Mouse (Mus musculus): Measurements from ENCODE around the gene Capn8. TPM values are rescaled to one million over a fixed set of nuclear protein-coding genes. Genes with fewer than 3 reads are reported as not detected.

Gene Capn8
- not detected in 2 replicates for polyA plus RNA-seq (2016; fragmentation: Nextera tagmentation; extraction: Ambion mirVana)

DNA sequence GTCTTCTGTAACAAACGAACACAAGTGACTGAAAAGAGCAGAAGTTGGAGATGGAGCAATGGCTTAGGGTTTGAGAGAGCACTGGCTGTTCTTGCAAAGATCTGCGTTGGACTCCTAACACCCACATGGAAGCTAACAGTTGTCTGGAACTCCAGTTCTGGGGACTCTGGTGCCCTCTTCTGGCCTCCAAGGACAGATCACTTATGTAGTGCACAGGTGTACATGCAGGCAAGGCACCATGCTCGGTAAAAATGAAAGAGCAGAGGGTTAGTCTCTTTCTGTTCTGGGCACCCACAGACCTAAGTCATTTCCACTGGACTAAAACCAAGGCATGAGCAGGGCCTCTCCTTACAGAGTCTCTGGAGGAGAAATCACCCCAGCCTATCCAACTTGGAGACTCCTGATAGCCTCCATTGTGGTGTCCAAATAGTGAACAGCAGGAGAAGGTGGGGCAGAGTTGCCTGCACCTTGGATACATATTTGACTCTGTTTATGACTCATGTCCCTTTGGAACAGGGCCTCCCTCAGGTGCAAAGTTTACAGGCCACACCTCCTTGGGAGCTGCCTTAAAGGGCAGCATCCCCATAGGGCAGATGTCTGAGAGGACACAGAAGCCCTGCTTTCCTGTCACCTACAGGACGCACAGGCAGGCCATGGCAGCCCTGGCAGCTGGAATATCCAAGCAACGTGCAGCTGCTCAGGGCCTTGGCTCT, at the start of gene Capn8:
Gene Capn8, plus strand, starts transcription at position 600 of the 713 bp plus-strand sequence.
- WGBS = 83% methylated on average over 5 of the region's 5 CpGs
- H3K9me3 ChIP-seq = peaks cover 3% of the 10 kb centered on the region; the same call in 1 of the 2 replicates
- H3K27me3 ChIP-seq (ENCODE audit: poor library complexity, severe bottlenecking) = peaks cover 80% of the 10 kb centered on the region
- H3K4me1 ChIP-seq = peaks cover 20% of the 10 kb centered on the region
- no peak within 1 kb of the TSS for H3K4me3 ChIP-seq
- DNase-seq (ENCODE audit: extremely low spot score, low spot score) = peak; percentile 23
- no peaks in the 10 kb centered on the region for H3K36me3 ChIP-seq (replicated peaks)
- no peak within 1 kb of the TSS for H3K27ac ChIP-seq

DNA sequence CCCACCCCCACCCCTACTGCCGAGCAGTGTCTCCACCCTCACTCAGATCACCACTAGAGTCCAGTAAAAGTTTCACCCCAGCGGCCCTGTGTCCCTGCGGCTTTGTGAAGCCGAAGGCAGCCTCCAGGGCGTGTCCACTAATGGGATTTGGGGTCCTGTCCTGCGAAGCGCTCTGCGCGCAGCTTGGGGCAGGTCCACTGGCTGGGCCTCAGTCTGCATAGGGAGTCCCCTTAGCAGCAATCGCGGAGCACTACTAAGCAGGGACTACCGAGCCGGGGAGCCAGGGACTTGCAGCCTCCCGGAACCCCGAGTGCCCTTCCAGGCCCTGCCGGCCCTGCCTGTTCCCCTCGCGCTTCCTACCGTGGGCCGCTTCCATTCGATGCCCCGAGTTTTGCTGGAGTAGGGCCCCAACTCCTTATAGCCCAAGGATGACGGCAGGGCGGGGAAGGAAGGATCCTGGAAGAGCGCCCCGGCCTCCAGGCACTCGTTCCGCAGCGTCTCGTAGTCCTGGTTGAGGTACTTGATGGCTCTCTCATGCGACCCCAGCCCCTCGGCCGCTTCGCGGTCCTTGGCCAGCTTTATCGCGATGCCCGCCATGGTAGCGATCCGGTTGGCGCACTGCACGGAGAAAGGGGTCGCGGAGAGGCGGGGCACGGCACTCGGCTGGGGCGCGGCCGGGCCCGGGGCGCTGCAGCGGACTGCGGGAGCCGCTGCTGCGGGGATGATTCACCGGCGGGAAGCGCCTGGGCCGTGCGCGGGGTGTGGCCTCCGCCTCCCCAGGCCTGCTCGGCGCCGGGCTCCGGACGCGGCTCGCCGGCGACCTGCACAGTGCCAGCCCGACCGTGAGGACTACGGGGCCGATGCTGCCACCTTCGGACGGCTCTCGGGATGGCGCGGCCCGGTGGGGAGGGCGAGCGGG, 47.8 kb upstream of the Capn8 start, which contains the start of gene Capn2:
Gene Capn2, minus strand, starts transcription at position 851 of the 919 bp plus-strand sequence.
- under 1% methylated on average over 79 of the region's 84 CpGs for WGBS
- peaks cover 52% of the 10 kb centered on the region for H3K4me1 ChIP-seq
- H3K27me3 ChIP-seq (ENCODE audit: poor library complexity, severe bottlenecking) = peaks cover 56% of the 10 kb centered on the region
- H3K4me3 ChIP-seq = peak within 1 kb of the TSS; percentile 83
- peaks cover 19% of the 10 kb centered on the region for H3K36me3 ChIP-seq (replicated peaks)
- peak within 1 kb of the TSS; percentile 94 for H3K27ac ChIP-seq
- peak; percentile 76 for DNase-seq (ENCODE audit: extremely low spot score, low spot score)
- H3K9me3 ChIP-seq = no peaks in the 10 kb centered on the region

DNA sequence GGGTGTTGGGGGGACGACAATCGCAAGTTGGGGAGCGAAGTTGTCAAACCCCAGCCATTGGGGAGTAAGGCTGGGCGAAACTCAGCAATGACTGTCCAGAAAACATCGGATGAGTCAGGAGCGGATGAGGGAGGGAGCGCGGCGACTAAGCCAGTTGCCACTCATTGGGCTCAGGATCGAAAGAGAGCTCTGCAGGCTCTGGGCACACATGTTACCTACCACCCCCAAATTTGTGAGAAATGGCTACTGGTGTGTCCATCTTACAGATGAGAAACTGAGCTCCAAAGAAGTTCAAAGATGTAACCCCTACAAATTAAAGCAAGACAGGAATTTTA, 47.2 kb upstream of the Capn8 start:
- no peak for DNase-seq (ENCODE audit: extremely low spot score, low spot score)
- peak overlapping the region; percentile 94 for H3K27ac ChIP-seq
- H3K4me3 ChIP-seq = peak overlapping the region; percentile 83
- H3K27me3 ChIP-seq (ENCODE audit: poor library complexity, severe bottlenecking) = peaks cover 58% of the 10 kb centered on the region
- H3K36me3 ChIP-seq (replicated peaks) = peaks cover 13% of the 10 kb centered on the region; the same call in 1 of the 2 replicates
- WGBS = under 1% methylated on average over 10 of the region's 10 CpGs
- H3K4me1 ChIP-seq = peaks cover 52% of the 10 kb centered on the region
- H3K9me3 ChIP-seq = no peaks in the 10 kb centered on the region

DNA sequence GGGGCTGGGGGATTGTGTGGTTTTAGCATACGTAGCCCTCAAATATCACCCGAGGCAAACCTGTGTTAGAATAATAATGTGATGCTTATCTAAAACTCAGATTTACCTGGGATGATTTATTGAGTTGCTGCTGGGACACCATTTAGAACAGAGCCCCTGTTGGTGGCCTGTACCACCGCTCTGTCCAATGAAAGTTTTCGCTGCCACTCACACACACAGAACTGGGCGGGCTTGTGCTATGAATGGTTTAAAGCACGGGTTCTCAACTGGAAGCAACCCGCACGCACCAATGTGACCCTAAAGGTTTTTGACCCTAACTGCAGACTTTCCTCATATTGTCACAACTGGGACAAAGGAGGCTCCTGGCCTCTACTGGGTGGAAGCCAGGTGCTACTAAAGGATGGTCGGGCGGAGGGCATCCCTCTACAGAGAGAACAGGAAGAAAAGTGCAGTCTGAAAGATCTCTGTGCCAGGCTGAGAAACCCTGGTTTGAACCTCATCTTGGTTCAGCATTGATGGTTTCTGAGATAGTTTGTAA, 46.6 kb upstream of the Capn8 start:
- WGBS = 47% methylated on average over 10 of the region's 10 CpGs
- Histone ChIP-seq H3K27ac (no peak overlapping the region), H3K4me1 (peaks cover 52% of the 10 kb centered on the region), H3K4me3 (peak overlapping the region; percentile 83; the same call in 1 of the 2 replicates), H3K36me3 (replicated peaks) (peaks cover 13% of the 10 kb centered on the region; the same call in 1 of the 2 replicates), H3K9me3 (no peaks in the 10 kb centered on the region), H3K27me3 (ENCODE audit: poor library complexity, severe bottlenecking) (peaks cover 58% of the 10 kb centered on the region)
- DNase-seq (ENCODE audit: extremely low spot score, low spot score) = no peak

DNA sequence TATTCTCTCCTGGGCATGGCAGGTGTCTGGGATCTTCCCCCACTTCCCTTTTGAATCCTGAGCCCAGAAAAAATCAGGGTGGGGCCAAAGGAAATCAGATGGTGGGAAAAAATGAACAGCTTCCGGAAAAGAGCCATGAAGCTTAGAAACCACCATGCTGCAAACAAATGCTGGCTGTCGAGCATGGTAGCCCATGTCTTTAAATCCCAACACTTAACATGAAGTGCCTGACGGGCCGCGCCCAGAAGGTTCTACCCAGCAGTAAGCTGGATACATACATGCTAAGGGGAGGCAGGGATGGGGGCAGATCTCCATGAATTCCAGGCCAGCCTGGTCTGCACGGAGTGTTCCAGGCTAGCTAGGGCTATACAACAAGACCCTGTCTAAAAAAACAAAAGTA, 46.0 kb upstream of the Capn8 start:
- WGBS = 88% methylated on average over 6 of the region's 6 CpGs
- Histone ChIP-seq H3K27me3 (ENCODE audit: poor library complexity, severe bottlenecking) (peaks cover 58% of the 10 kb centered on the region), H3K4me3 (no peak overlapping the region), H3K9me3 (no peaks in the 10 kb centered on the region), H3K4me1 (peaks cover 52% of the 10 kb centered on the region), H3K36me3 (replicated peaks) (peaks cover 13% of the 10 kb centered on the region; the same call in 1 of the 2 replicates), H3K27ac (no peak overlapping the region)
- no peak for DNase-seq (ENCODE audit: extremely low spot score, low spot score)

DNA sequence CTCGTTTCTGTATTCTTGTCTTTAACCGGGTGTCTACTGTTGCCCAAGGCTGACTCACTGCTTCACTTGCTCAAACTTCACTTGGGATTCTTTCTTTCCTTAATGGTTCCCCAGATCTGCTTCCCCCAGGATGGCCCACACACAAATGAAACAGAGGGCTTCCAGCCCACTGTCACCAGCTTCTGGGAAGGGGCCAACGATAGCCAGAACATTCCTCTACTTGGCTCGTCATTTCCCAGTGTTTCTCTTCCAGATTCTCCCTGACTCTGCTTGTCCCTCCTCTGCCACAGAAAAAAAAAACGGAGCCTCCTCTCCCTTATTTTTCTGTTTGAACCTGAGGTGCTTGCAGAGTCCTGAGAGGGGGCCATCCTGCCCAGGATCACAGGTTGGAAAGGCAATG, 45.5 kb upstream of the Capn8 start:
- no peaks in the 10 kb centered on the region for H3K9me3 ChIP-seq
- DNase-seq (ENCODE audit: extremely low spot score, low spot score) = no peak
- peaks cover 59% of the 10 kb centered on the region for H3K27me3 ChIP-seq (ENCODE audit: poor library complexity, severe bottlenecking)
- H3K4me1 ChIP-seq = peaks cover 52% of the 10 kb centered on the region
- WGBS = 83% methylated on average over 5 of the region's 5 CpGs
- no peak overlapping the region for H3K27ac ChIP-seq
- no peak overlapping the region for H3K4me3 ChIP-seq
- peaks cover 13% of the 10 kb centered on the region; the same call in 1 of the 2 replicates for H3K36me3 ChIP-seq (replicated peaks)

DNA sequence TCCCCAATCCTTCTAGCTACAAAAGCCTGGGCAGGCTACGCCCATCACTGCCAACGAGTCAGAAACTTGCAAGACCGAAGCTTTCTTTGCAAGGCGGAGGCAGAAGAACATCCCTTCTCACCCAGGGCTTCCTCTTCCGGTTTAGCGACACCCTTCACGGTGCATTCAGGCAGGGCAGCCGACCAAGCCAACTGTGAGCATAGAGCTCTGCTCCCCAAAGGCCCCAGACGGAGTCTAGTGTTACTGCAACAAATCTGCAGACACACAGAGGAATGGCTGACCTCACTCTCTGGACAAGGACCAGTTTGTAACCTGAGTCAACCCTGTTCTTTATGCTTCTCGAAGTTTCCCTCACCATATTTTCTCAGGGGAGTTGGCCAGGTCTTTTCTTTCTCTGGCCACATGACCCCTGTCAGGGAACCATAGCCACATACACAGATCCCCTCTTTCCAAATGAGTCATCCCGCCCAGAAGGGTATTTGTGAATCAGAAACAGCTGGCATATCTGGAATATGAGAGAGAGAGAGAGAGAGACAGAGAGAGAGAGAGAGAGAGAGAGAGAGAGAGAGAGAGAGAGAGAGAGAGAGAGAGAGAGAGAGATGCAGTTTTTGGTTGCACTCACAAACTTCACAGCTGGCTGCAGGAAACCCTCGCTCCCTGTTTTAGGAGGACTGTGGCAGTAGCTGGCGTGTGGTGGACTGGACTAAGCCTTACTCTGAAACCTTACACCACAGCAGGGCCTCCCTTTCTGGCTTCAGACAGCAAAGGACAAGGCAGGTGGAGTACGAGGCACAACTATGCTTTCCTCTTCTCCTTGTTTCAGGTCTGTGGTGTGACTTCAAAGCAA, 44.5 kb upstream of the Capn8 start:
- Histone ChIP-seq H3K36me3 (replicated peaks) (peaks cover 4% of the 10 kb centered on the region; the same call in 1 of the 2 replicates), H3K27ac (peak overlapping the region; percentile 69), H3K9me3 (no peaks in the 10 kb centered on the region), H3K4me1 (peaks cover 51% of the 10 kb centered on the region), H3K27me3 (ENCODE audit: poor library complexity, severe bottlenecking) (peaks cover 62% of the 10 kb centered on the region), H3K4me3 (0 out of 2 replicates have a peak overlapping the region, but pooled peaks have one; percentile 5)
- WGBS = 19% methylated on average over 14 of the region's 14 CpGs
- DNase-seq (ENCODE audit: extremely low spot score, low spot score) = peak; percentile 40

DNA sequence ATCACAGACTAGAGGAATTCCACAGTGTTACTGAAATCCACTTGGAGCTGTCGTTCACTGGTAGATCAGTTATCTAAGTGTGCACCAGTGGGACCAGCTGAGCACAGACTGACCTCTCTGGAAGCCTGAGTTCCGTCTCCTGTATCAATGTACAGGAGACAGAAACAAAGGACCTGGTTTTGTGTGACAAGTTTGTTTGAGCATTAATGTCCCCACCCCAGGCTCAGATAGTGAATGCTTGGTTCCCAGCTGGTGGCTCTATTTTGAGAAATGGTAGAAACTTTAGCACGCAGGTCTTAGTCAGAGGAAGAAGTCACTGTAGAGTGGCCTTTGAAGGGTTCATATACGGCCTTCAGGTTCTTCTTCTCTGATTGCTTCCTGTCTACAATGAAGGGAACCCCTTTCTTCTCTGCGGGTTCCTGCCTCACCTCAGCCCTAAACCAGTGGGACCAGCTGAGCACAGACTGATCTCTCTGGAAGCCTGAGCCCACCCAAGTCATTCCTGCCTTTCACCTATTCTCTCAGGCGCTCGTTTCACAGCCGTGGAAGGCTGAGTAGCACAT, 43.8 kb upstream of the Capn8 start:
- Histone ChIP-seq H3K9me3 (no peaks in the 10 kb centered on the region), H3K27me3 (ENCODE audit: poor library complexity, severe bottlenecking) (peaks cover 59% of the 10 kb centered on the region), H3K27ac (0 out of 2 replicates have a peak overlapping the region, but pooled peaks have one; percentile 69), H3K4me3 (no peak overlapping the region), H3K4me1 (peaks cover 44% of the 10 kb centered on the region), H3K36me3 (replicated peaks) (no peaks in the 10 kb centered on the region)
- WGBS = 73% methylated on average over 8 of the region's 8 CpGs
- DNase-seq (ENCODE audit: extremely low spot score, low spot score) = no peak

DNA sequence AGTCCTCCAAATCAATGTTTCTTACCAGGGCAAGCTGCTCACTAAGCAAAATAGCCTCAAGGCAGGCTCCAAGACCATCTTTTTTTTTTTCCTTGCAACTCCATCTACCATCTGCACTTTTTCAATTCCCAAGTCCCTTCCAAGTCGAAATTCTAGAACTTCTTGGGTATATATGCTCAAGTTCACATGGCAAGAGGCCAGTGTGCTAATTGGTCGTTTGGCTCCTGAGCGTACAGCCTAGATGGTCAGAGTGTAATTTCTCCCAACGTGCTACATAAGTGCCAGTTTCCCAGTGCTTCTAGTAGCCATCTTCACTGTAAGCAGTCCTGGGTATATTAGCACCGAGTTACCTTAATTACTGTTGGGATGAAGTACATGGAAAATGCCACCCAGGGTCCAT, 41.8 kb upstream of the Capn8 start:
- Histone ChIP-seq H3K4me3 (no peak overlapping the region), H3K36me3 (replicated peaks) (no peaks in the 10 kb centered on the region), H3K9me3 (no peaks in the 10 kb centered on the region), H3K27ac (no peak overlapping the region), H3K4me1 (peaks cover 33% of the 10 kb centered on the region), H3K27me3 (ENCODE audit: poor library complexity, severe bottlenecking) (peaks cover 73% of the 10 kb centered on the region)
- WGBS = 83% methylated on average over 5 of the region's 5 CpGs
- no peak for DNase-seq (ENCODE audit: extremely low spot score, low spot score)

DNA sequence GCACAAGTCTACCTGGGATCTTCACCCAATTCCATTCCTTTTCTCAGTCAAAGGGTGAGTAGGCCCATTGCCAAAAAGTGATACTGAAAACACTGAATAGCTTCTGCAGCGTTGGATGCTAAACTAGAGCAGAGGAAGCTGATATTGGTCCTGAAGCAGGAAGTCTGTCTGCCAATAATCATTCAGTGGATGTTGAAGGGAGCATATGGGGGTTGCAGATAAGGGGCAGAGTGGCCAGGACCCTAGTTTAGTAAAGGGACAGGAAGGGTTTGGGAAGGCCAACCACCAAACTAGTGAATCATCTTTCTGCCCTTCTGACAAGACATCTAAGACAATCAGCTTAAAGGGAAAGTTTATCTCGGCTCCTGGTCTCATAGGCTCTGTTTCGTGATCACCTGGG, 41.1 kb upstream of the Capn8 start:
- Histone ChIP-seq H3K27me3 (ENCODE audit: poor library complexity, severe bottlenecking) (peaks cover 73% of the 10 kb centered on the region), H3K4me3 (no peak overlapping the region), H3K9me3 (no peaks in the 10 kb centered on the region), H3K4me1 (peaks cover 38% of the 10 kb centered on the region), H3K27ac (no peak overlapping the region), H3K36me3 (replicated peaks) (no peaks in the 10 kb centered on the region)
- WGBS = 87% methylated on average over 3 of the region's 3 CpGs
- no peak for DNase-seq (ENCODE audit: extremely low spot score, low spot score)

DNA sequence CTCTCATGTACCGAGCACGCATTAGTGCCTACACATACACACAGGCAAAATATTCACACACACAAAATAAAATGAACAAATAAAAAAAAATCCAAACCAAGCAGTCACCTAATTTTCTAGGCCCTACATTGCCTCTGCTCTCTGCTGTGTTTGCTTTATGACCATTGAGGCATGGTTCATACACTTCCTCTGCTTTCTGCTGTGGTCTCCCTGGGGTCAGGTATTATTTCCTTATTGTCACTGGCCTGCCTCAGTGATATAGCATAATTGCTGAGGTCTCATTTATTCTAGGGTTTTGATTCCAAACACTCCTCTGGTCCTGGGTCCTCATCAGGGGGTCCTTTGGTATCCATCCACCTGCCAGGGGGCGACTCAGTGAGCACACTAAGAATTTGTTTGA, 39.2 kb upstream of the Capn8 start:
- no peaks in the 10 kb centered on the region for H3K36me3 ChIP-seq (replicated peaks)
- H3K27me3 ChIP-seq (ENCODE audit: poor library complexity, severe bottlenecking) = peaks cover 73% of the 10 kb centered on the region
- no peaks in the 10 kb centered on the region for H3K9me3 ChIP-seq
- H3K27ac ChIP-seq = no peak overlapping the region
- H3K4me1 ChIP-seq = peaks cover 27% of the 10 kb centered on the region
- 90% methylated on average over 3 of the region's 3 CpGs for WGBS
- no peak for DNase-seq (ENCODE audit: extremely low spot score, low spot score)
- no peak overlapping the region for H3K4me3 ChIP-seq
